Mouse (Mus musculus): ENCODE measurements around the gene Tlx2. TPM values are rescaled to one million over a fixed set of nuclear protein-coding genes. Genes with fewer than 3 reads are reported as not detected.

Gene Tlx2
- polyA plus RNA-seq, 1 experiment from 2014 or later: not detected

GRCm38 (mm10) chr6:83095968-83096367 lies 25.9 kb upstream of the Tlx2 start:
- 40% methylated on average over 6 of the region's 6 CpGs for WGBS
- ATAC-seq: no peak
- Histone ChIP-seq H3K4me3 (ENCODE audit: low read depth, low read length) (no peak overlapping the region), H3K4me1 (ENCODE audit: insufficient read depth, low read depth, low read length) (no peaks in the 10 kb centered on the region), H3K36me3 (ENCODE audit: insufficient read depth, low read length) (no peaks in the 10 kb centered on the region), H3K4me2 (replicated peaks; ENCODE audit: low read depth, low read length) (no peak overlapping the region), H3K27me3 (replicated peaks; ENCODE audit: insufficient read depth, low read length) (no peaks in the 10 kb centered on the region), H3K27ac (ENCODE audit: low read length) (no peak overlapping the region), H3K9ac (replicated peaks; ENCODE audit: low read depth) (no peak overlapping the region), H3K9me3 (ENCODE audit: low read length) (no peaks in the 10 kb centered on the region)
- DNase-seq (ENCODE audit: low spot score): no peak
- TF ChIP-seq EP300 (IDR thresholded peaks at IDR 0.05) (no peak), CTCF (IDR thresholded peaks at IDR 0.05) (no peak)

- H3K36me3 ChIP-seq (ENCODE audit: insufficient read depth, low read length): no peaks in the 10 kb centered on the region
- 18% methylated on average over 6 of the region's 6 CpGs for whole genome bisulfite sequencing
- H3K9ac ChIP-seq (replicated peaks; ENCODE audit: low read depth): no peak overlapping the region
- no peak overlapping the region for H3K4me2 ChIP-seq (replicated peaks; ENCODE audit: low read depth, low read length)
- H3K9me3 ChIP-seq (ENCODE audit: low read length): no peaks in the 10 kb centered on the region
- peaks cover 9% of the 10 kb centered on the region; the same call in 1 of the 2 replicates for H3K27me3 ChIP-seq (replicated peaks; ENCODE audit: insufficient read depth, low read length)
- DNase-seq (ENCODE audit: low spot score): no peak
- peak; percentile 67 for ATAC-seq
- no peak overlapping the region for H3K4me3 ChIP-seq (ENCODE audit: low read depth, low read length)
- peaks cover 5% of the 10 kb centered on the region; the same call in 1 of the 2 replicates for H3K4me1 ChIP-seq (ENCODE audit: insufficient read depth, low read depth, low read length)
- no peak for TF ChIP-seq EP300 (IDR thresholded peaks at IDR 0.05)
- no peak for TF ChIP-seq CTCF (IDR thresholded peaks at IDR 0.05)
- H3K27ac ChIP-seq (ENCODE audit: low read length): no peak overlapping the region
These were observed 22.5 kb upstream of the Tlx2 start for GRCm38 (mm10) chr6:83092416-83093127.

- no peak for ATAC-seq
These were observed 17.8 kb upstream of the Tlx2 start for GRCm38 (mm10) chr6:83087926-83088260.

GRCm38 (mm10) chr6:83087205-83087925 lies 17.3 kb upstream of the Tlx2 start:
- ATAC-seq (no peak; the same call in 1 of the 2 replicates), DNase-seq (ENCODE audit: low spot score) (no peak)
- no peaks in the 10 kb centered on the region for H3K36me3 ChIP-seq (ENCODE audit: insufficient read depth, low read length)
- no peak for TF ChIP-seq CTCF (IDR thresholded peaks at IDR 0.05)
- no peak for TF ChIP-seq EP300 (IDR thresholded peaks at IDR 0.05)
- no peak overlapping the region for H3K9ac ChIP-seq (replicated peaks; ENCODE audit: low read depth)
- H3K4me1 ChIP-seq (ENCODE audit: insufficient read depth, low read depth, low read length): peaks cover 5% of the 10 kb centered on the region
- no peak overlapping the region for H3K27ac ChIP-seq (ENCODE audit: low read length)
- peaks cover 28% of the 10 kb centered on the region; the same call in 1 of the 2 replicates for H3K27me3 ChIP-seq (replicated peaks; ENCODE audit: insufficient read depth, low read length)
- H3K4me2 ChIP-seq (replicated peaks; ENCODE audit: low read depth, low read length): peak overlapping the region; percentile 50
- H3K4me3 ChIP-seq (ENCODE audit: low read depth, low read length): peak overlapping the region; percentile 16
- no peaks in the 10 kb centered on the region for H3K9me3 ChIP-seq (ENCODE audit: low read length)
- 2% methylated on average over 47 of the region's 47 CpGs for WGBS

More at GRCm38 (mm10) chr6:83087926-83088260, 17.8 kb upstream of the Tlx2 start:
- Histone ChIP-seq H3K27ac (ENCODE audit: low read length) (no peak overlapping the region), H3K27me3 (replicated peaks; ENCODE audit: insufficient read depth, low read length) (peaks cover 28% of the 10 kb centered on the region; the same call in 1 of the 2 replicates), H3K9ac (replicated peaks; ENCODE audit: low read depth) (no peak overlapping the region), H3K4me1 (ENCODE audit: insufficient read depth, low read depth, low read length) (peaks cover 5% of the 10 kb centered on the region), H3K4me2 (replicated peaks; ENCODE audit: low read depth, low read length) (peak overlapping the region; percentile 50), H3K9me3 (ENCODE audit: low read length) (no peaks in the 10 kb centered on the region), H3K4me3 (ENCODE audit: low read depth, low read length) (peak overlapping the region; percentile 16), H3K36me3 (ENCODE audit: insufficient read depth, low read length) (no peaks in the 10 kb centered on the region)
- no peak for DNase-seq (ENCODE audit: low spot score)
- WGBS: 16% methylated on average over 9 of the region's 9 CpGs
- TF ChIP-seq EP300 (IDR thresholded peaks at IDR 0.05): no peak

DNA sequence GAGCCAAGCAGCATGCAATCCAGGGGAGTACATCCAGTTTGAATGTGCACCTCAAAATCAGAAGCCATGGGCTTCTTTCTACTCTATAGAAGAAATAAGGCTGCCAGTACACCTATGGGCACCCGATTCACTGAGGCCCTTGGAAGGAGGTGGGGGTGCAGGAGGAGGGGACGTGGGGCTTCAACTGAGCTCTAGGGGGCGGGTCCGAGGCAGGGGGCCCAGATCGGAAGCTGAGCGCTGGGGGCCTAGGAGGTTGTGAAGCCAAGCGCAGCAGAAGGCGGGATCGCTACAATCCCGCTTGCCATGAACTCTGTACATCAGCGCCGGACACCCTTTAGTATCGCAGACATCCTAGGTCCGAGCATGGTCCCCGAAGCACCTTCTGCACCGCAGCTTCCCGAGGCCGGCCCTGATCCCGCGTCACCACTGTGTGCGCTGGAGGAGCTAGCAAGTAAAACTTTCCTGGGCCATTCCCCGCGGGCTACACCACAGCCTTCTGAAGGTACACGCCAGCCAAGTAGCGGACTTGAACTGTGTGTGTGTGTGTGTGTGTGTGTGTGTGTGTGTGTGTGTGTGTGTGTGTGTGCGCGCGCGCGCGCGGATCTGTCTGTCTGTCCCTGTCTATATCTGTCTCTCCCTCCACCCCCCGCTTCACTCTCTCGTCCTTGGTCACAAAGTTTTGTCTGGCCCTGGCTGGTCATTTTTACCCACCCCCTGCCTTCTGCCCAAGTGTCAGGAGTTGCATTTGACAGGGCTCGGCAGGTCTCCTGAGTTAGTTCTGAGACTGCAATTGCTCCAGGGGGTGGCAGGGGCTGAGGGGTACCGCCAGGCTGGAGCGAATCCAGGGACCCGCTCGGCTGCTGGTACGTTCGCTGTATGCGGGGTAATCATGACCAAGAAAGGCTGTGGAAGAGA lies 16.3 kb upstream of the Tlx2 start, which contains the start of gene Lbx2:
TSS of gene Lbx2 (plus strand) at position 247 of the 915 bp plus-strand sequence.
- Histone ChIP-seq H3K27ac (ENCODE audit: low read length) (no peak within 1 kb of the TSS), H3K4me2 (replicated peaks; ENCODE audit: low read depth, low read length) (peak within 1 kb of the TSS; percentile 50), H3K36me3 (ENCODE audit: insufficient read depth, low read length) (no peaks in the 10 kb centered on the region), H3K9ac (replicated peaks; ENCODE audit: low read depth) (no peak within 1 kb of the TSS), H3K4me1 (ENCODE audit: insufficient read depth, low read depth, low read length) (peaks cover 5% of the 10 kb centered on the region), H3K27me3 (replicated peaks; ENCODE audit: insufficient read depth, low read length) (peaks cover 28% of the 10 kb centered on the region; the same call in 1 of the 2 replicates), H3K9me3 (ENCODE audit: low read length) (no peaks in the 10 kb centered on the region), H3K4me3 (ENCODE audit: low read depth, low read length) (peak within 1 kb of the TSS; percentile 16; the same call in 1 of the 2 replicates)
- ATAC-seq (no peak), DNase-seq (ENCODE audit: low spot score) (no peak)
- TF ChIP-seq CTCF (IDR thresholded peaks at IDR 0.05) (no peak), EP300 (IDR thresholded peaks at IDR 0.05) (no peak)
- WGBS: 3% methylated on average over 35 of the region's 42 CpGs

All from lung, postnatal 0 days (tissue).